Mouse (Mus musculus) adrenal gland, postnatal 25 days (tissue): ENCODE data around the gene Ppp6r3. TPM values are rescaled to one million over a fixed set of nuclear protein-coding genes. Genes with fewer than 3 reads are reported as not detected.
"Not testable (repeated sequence)": the region's sequence is repeated elsewhere in the genome, so short reads cannot be mapped to it uniquely, and the experiment has no call there.

Experiments used
- DNase-seq: peaks from one replicate; pipeline ENCODE4 v3.0.0; 2021; ENCODE audit warnings: mixed read lengths
- total RNA-seq: library from RNA; stranded (reverse); gene quantifications from 2 replicates; pipeline ENCODE4 v1.2.3, GENCODE M21; 2021

Gene Ppp6r3
- total RNA-seq, 1 experiment from 2014 or later, result 112 TPM

DNA sequence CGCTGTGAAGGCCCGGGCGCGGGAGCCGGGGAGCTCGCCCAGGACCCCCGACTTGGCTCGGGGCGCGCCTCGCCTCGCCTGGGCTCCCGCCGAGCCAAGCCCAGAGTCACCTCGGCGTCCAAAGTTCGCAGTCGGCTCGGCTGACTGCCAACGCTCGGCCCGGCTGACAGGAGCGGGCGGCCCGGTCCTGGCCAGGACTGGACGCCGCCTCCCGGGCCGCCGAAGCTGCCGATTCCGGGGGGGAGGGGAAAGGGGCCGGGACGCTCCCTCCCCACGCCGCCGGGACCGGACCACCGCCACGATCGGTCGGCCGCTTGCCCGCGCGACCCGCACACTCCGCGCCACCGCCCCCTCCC is 295 bp downstream of the Ppp6r3 start:
- DNase-seq, result peak; percentile 84

DNA sequence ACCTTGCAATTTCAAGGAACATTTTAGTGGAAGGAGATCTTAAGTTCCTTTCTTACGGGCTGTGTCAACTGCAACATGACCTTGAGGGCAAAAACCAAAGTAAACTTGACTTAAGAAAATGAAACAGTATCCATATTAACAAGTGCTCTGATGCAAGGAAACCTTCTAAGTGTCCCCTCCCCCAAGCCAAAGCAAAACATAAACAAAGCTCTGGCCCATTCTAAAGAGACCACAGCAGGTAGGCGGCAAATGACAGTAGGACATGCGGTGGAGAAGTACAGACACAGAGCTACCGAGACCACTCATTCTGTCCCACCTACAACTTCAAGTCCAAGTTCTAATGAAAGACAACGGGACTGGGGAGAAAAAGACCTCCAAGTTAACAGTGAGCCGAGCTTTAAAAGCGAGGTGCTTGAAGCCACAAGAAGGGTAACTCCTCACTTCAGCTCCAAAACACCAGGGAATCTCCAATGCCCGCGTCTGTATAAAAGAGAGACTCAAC is 905 bp downstream of the Ppp6r3 start:
- DNase-seq, result no peak

DNA sequence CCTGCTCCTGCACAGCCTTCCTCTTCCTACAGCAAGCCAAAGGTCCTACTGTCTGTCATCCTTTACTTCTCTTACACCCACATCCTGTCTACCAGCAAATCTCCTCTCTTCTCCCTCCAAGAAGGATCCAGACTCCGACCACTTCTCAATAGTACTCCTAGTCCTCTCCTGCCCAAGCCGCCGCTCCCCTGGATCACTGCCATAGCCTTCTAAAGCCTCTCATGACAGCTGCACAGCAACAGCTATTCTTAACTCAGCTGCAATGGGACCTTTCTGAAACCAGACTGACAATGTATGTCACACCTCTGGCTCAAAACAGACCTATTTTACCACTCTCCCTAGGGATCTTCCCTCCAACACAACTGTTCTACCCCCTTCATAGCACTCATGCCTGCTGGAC is 11.2 kb downstream of the Ppp6r3 start:
- peak; percentile 39 for DNase-seq

DNA sequence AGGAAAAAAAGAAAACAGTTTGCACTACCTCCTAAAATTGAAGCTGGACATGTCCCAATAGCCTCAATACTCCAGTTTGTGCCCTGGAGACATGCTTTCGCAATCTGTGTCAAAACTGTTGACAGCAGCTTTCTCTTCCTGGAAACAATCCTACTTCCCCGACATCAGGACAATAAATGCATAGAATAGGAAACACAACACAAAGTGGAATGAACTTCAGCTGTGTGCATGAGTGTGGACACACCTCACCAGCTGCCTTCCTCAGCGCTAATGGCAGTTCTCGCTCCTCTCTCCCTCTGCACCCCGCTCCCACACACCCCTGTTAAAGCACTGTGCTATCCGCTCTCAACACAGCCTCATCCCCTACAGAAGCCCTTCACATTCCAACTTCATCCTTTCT is 12.8 kb downstream of the Ppp6r3 start:
- DNase-seq, result no peak

DNA sequence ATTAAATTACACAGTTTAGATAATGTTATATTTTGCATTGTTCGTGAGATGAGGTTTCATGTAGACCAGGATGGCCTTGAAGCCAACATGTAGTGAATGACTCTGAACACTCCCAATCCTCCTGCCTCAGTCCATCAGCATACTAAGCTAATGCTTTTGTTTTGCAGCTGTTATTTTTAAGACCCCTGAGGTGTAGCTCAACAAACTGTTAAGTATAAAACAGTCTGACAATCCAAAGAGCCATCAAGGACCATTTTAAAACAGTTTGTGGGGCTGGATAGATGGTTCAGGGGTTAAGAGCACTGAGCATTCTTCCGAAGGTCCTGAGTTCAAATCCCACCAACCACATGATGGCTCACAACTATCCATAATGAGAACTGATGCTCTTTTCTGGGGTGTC is 13.3 kb downstream of the Ppp6r3 start:
- no peak for DNase-seq

DNA sequence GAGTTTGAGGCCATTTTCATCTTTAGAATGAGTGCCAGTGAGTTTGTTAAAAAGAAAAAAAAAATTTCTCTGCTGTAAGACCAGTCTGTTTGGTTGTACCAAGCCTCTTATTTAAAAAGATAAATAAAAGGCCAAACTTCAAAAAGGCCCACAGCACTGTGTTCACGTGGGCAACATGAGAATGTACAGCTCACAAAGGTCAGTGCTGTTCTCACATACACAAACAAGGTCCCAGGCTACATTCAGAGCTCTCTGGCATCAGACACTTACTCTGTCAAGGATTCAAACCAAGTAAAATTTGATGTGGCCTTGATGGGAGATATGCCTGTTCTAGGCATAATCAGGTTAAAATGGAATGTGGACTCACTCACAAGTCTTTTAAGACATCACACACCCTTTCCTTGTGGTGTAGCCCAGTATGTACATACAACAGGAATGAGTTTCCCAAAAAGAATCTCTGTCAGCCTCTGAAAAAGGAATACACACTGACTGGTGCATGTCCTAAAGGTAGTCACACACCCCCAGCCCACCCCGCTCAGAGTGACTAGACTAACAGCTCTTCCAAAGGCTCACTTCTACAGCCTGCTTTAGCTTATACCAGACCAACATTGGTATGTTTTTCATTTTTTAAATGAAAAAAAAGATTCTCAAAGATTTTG is 19.3 kb downstream of the Ppp6r3 start:
- DNase-seq, result no peak

DNA sequence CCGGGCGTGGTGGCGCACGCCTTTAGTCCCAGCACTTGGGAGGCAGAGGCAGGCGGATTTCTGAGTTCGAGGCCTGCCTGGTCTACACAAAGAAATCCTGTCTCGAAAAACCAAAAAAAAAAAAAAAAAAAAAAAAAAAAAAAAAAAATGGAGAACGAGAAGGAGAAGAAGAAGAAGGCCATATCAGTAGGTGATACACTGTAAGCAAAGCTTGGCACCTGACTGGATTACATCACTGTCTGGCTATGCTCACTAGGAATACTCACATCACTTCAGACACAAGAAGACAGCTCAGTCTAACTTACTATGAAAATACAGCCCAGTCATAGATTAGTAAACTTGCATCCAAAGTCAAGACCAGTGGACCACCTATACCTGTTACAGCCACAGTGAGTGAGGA is 20.8 kb downstream of the Ppp6r3 start:
- DNase-seq, result no peak

DNA sequence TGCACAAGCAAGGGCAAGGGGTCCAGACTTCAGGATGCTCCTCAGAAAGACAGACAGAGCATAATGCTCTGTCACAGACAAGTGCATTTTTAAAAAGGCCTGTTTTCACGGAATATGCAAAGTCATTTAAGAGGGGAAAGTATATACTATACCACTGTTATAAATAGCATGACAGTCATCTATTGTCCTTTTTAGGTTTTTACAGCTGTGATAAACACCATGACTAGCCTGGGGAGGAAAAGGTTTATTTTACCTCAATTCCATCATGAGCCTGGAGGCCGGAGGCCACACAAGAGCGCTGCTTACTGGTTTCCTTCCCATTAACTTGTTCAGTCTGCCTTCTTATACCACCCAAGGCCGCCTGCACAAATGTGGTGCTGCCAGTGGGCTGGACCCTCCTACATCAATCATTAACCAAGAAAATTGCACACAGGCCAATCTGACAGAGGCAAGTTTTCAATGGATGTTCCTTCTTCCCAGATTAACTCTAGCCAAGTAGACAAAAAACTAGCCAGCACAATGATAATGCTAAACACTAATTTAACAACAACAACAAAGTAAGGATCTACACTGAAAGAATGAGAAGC is 23.9 kb downstream of the Ppp6r3 start:
- no peak for DNase-seq

DNA sequence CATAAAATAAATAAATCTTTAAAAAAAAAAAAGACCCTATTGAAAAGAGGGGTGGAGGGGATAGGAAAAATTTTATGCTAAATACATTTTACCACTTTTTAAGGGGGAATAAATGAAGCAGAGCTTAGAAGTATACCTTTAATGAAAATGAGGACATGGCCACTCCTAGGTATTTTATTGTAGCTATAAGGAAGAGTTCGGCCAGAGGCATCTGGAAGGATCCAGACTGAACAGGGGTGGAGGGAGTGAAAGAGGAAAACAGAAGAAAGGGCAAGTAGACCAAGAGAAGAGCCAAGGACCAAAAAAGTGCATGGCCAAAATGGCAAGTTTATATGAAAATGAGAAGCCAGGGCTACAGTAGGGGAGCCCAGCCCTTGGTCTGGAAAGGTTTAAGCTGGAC is 25.4 kb downstream of the Ppp6r3 start:
- no peak for DNase-seq

DNA sequence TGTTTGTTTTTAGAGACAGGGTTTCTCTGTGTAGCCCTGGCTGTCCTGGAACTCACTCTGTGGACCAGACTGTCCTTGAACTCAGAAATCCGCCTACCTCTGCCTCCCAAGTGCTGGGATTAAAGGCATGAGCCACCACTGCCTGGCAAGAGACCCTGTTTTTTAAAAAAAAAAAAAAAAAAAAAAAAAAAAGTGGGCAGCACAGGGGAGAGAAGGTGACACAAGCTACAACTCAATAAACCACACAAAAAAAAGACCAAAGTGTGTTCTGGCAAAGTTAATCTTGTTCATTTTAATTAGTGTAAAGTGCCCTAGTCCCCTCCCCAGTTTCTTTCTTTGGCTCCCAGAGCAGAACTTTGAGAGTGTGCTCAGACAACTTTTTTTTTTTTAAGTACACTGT is 26.3 kb downstream of the Ppp6r3 start:
- no peak for DNase-seq

DNA sequence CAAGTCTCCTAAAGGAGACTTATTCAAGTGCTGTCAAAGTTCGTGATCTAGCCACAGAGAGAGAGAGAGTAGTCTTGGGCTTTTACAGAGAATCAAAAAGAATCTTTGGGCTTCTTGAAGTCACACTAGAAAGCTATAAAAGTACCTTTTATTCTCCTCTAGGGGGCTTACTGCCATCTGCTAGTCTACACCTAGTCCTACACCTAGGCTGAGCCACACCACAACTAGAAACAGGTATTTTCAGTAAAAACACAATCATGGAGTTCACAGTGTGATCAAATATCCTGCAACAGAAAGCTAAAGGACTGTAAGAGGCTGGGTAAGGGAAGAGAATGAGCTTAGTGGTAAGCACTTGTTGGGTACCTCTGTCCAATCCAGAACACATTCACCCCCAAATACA is 27.2 kb downstream of the Ppp6r3 start:
- no peak for DNase-seq

DNA sequence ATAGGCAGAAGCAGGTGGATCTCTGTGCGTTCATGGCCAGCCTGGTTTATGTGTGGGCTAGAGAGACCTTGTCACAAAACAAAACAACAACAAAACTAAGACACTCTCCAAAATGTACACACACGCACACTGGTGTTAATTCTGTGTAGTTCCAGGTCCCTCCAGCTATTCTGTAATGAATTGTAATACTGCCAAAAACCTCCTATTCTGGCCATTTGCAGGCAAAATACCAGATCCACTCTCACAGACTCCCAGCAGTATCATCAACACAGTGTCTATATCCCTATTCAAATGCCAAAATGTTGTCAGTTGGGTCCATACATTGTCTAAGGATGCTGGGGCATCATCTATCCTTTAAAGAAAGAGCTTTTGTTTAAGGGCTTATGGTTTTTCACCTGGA is 30.6 kb downstream of the Ppp6r3 start:
- no peak for DNase-seq

DNA sequence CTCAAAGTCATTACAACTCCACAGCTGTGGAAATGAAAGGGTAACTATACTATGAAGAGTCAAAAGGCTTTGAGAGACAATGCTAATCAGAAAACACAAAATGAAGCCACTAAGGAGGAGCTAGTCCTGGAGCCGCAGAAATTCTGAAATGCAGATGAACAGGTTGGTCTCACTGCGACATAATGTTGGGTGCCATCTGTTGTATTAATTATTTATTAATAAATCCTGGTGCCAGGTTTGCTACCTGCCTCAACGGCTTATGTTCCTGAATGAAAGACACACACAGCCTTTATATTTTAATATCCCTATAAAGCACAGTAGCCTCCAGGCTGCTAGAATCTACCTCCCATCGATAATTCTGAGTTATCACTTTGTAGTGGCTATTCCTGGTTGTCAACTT is 33.0 kb downstream of the Ppp6r3 start:
- DNase-seq, result no peak

DNA sequence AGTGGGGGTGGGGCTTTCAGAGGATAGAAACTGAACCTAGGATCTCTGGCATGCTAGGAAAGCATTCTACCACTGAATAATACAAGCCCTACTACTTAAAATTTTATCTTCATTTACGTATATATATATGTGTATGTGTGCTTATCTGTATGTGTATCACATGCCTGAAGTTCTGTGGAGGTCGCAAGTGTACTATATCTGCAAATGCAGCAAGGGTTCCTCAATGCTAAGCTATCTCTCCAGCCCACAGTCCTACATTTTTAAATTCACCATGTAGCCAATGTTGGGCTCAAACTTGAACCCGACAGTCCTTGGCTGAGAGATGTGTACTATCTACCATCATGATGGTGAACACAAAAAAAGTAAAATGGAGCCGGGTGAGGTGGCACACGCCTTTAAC is 34.6 kb downstream of the Ppp6r3 start:
- no peak for DNase-seq

DNA sequence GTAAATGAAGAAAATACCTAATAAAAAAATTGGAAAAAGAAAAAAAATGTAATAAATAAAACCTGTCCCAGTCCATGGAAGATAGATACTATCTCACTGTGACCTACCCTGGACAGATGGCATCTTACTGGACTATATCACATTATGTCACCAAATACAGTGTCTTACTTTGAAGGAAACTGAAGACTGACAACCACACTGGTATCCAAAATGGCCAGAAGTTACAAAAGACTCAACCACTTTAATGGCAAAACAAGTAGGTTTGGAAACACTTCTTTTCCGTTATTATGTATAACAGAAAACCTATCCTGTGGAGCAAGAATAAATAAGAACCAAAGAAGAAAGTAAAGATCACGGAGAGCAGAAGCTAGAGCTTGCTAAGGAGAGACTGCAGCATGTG is 35.3 kb downstream of the Ppp6r3 start:
- no peak for DNase-seq

DNA sequence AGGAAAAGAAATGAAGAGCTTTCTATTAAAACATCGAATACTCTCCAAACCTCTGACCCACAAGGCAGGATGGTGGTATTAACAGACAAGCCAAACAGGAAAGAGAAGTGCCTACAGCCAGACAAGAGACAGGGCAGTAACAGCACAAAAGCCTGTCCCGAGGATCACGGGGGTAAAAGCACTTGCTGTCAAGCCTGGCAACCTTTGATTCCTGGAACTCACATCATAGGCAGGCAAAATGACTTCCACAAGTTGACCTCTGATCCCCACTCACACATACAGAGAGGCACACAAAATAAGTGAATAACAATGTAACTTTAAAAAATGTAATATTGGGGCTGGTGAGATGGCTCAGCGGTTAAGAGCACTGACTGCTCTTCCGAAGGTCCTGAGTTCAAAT is 36.1 kb downstream of the Ppp6r3 start:
- no peak for DNase-seq

DNA sequence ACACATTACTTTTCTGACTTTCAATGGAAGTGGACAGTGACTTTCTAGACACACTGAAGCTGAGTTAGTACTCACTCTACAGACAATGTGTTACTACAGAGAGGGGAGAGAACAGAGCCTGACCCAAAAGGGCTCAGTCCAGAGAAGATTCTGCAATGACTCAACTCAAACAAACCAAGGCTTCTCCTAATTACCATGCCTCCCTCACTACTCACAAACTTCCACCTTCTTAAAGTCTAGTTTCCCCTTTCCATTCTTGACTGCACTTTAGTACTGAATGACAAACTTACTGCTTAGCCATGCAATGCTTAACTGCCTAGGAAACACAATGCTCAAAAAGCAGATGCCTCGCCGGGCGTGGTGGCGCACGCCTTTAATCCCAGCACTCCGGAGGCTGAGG is 37.9 kb downstream of the Ppp6r3 start:
- DNase-seq, result no peak

DNA sequence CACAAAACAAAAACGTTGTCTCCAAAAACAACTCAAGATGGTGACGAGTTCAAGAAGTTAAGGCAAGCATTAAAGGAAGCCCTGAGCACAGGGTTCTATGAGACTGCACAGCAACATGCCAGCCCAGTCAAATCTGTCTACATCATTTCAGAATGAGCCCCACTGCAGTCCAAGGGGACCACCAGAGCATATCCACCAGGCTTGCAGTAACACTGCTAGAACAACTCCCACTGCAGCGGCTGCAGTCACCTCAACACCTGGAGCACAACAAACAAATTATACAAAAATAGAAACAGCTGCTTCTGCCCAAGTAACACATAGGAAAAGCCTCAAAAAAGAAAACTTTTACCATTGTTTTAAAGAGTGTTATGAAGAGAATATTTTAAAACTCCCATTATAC is 40.6 kb downstream of the Ppp6r3 start:
- DNase-seq, result no peak

DNA sequence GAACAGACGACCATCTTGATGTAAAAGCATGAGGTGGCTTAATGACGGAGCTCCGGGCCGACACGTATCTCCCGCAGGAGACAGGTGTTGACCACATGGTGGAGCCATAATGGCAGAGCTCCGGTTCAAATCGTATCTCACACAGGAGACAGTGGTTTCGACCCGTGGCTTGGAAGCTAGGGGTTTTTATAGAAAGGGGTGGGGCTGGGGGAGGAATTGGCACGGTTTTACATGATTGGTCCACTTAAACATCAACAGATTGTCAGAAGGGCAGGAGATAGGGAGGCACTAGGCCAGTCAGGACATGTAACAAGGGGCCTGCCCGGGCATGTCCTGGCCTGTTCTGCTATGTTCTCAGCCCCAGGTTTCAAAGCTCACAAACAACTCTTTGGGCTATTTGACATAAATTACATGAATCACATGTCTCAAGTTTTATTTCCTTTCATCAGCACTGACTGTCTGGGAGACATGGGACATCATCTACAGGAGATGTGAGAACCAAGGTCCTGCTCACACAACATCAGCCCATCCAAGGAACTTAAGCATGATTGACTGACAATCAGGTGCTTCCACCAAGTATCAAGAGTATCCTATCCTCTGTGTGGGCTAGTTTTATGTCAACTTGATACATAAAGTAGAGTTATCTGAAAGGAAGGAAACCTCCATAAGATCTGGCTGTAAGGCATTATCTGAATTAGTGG is 42.1 kb downstream of the Ppp6r3 start:
- DNase-seq, result not testable (repeated sequence)

DNA sequence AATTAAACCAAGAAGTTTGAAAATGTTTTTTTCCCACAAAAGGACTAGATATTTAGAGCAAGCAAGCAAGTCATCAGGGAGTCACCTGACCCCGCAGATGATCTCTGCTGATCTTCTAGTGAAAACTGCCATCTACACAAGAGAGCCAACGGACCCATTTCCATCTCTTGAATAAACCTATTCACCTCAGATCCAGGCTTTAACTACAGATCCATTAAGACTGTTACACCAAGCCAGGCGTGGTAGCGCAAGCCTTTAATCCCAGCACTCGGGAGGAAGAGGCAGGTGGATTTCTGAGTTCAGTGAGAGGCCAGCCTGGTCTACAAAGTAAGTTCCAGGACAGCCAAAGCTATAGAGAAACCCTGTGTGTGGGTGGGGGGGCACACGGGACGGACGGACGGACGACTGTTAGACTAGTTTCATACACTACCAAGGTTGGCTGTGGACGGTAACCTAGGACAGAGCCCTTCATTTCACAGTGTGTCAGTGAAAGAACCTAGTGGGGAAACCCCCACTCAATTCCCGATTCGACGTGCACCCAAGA is 42.8 kb downstream of the Ppp6r3 start:
- no peak for DNase-seq

DNA sequence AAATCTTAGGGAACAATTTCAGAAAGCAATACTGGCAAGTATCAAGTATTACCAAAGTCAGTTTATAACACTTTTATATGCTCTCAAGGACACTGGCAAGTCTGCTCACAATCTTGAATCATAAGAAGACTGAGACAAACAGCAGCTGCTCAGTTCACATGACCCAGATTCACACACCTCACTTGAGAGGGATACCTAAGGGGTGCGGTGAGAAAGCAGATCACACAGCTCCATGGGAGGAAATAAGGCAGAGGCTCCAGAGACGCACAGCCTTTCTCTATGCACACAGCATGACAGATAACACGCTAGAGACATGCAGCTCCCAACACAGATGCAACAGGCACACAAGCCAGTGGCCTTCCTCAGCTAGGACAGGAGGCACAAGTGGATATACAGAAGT is 45.8 kb downstream of the Ppp6r3 start:
- no peak for DNase-seq

DNA sequence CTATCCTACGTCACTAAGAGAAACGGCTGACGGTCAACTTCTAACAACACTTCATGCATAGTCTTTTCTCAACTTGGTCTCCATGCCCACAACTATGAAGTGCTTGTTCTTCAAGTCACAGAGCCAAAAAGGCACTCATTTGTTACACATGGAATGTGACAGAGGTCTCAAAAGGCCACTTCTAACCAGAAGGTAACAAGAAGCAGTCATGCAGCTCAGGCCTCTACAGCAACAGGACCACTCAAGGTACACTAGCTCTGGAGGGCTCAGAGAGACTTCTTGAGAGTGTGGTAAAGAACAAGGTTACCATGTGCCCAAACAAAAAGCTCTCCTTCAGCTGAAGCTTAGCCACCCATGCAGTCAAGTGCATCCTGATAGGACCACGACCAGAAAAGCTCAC is 46.9 kb downstream of the Ppp6r3 start:
- DNase-seq, result no peak

DNA sequence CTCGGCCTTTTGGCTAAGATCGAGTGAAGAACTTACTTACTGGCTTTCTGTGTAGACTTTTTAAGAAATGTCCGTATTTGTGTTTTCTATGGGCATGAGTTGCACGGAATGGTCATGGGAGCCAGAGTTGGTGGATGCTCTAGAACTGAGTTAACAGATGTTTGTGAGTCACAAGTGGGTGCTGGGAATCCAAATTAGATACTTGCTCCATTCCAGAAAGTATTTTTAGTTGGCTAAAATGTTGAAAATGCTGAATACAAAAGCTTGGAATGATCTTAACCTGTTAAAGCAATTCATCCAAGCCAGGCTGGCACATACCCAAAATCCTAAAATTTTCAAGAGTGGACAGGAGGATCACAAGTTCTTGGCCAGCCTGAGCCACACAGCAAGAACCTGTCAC is 48.0 kb downstream of the Ppp6r3 start:
- DNase-seq, result no peak
